Mouse (Mus musculus): Measurements from ENCODE around the gene Kyat1.
"Not testable (repeated sequence)": the region's sequence is repeated elsewhere in the genome, so short reads cannot be mapped to it uniquely, and the experiment has no call there.

The Kyat1 gene

DNA sequence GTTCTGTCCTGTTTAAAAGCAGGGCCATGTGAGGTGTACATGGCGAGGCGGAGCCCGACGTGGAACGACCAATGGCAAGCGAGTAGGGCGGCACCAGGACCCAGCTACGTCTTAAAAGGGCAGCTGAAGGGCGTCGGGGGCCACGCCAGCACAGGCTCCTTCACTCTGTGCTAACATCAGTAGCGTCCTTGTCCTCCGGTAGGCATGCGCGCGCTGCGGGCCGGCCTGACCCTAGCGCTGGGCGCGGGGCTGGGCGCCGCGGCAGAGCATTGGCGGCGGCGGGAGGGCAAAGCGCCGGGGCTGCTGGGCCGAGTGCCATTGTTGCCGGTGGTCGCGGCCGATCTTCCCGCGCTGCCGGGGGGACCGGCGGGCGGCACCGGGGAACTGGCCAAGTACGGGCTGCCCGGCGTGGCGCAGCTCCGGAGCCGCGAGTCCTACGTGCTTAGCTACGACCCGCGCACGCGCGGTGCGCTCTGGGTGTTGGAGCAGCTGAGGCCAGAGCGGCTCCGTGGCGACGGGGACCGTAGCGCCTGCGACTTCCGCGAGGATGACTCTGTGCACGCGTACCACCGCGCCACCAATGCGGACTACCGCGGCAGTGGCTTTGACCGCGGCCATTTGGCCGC is 34.2 kb downstream of the Kyat1 start, which contains the start of gene Endog:
Gene Endog (plus strand): TSS at position 123 of the 626 bp plus-strand sequence.
- DNase-seq, result peak; percentile 93

DNA sequence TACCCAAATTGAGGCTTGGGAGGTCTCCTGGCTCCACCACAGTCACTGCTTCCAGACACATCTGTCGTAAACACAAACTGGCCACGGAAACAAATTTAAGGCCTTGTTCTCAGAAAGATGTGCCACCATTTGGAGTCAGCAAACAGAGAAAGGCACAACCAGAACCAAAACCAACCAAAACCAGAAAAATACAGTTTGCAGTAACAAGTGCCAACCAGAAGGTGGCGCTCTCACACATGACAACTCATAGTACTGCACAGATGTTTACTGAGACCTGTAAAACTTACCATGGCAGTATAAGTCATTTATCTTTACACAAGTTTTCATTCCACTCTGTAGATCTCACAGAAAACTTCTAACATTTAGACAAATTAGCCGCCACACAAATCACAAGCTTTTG is 39.0 kb downstream of the Kyat1 start:
- no peak for DNase-seq

- no peak for DNase-seq
These were observed 41.2 kb downstream of the Kyat1 start for GRCm38 (mm10) chr2:30164340-30164932.

GRCm38 (mm10) chr2:30161809-30162208 is 43.8 kb downstream of the Kyat1 start:
- peak; percentile 56 for DNase-seq

DNA sequence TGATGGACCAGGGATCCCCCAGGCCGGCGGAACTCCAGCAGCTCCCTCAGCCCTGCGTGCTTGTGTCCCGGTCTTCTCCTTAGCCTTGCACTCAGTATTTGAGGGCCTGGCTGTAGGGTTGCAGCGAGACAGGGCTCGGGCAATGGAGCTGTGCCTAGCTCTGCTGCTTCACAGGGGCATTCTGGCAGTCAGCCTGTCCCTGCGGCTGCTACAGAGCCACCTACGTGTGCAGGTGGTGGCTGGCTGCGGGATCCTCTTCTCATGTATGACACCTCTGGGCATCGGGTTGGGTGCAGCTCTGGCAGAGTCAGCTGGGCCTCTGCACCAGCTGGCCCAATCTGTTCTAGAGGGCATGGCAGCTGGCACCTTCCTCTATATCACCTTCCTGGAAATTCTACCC is 45.8 kb downstream of the Kyat1 start:
- DNase-seq, result not testable (repeated sequence)

GRCm38 (mm10) chr2:30152616-30153015 is 53.0 kb downstream of the Kyat1 start:
- DNase-seq, result no peak

GRCm38 (mm10) chr2:30151840-30152239 is 53.8 kb downstream of the Kyat1 start:
- DNase-seq, result no peak

DNA sequence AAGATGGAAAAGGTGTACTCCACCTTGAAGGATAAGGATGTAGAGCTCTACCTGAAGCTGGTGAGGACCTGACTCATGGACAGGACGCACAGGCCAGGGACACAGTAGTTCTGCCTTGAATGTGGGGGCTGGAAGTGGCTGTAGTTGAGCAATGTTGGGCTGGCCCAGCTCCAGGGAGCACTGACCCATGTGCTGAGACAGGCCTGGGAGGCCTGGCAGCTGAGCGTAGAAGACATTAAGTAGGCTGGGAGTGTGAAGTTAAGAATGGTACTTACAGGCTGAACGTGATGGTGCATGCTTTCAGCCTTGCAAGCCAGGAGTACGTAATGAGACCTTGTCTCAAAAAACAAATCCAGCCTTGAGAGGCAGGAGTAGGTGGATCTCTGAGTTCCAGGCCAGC is 58.2 kb downstream of the Kyat1 start:
- DNase-seq, result peak; percentile 87

DNA sequence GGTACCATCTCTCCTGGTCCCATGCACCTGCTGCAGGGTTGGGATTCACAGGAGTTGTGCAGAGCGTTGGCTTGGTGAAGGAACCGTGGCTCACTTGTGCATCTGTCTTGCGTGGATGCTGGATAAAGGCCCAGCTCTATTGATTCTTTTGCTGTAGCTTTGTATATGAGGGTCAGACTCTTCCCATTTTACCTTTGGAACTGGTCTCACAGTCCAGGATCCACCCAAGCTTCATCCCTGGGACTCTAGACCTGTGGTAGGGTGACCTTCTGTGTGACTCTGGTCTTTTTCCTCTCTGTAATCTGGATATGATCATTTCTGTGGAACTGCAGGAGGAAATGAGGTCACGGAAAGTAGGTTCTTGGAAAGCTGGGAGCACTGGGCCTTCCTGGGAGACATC is 61.2 kb downstream of the Kyat1 start:
- DNase-seq, result no peak

DNA sequence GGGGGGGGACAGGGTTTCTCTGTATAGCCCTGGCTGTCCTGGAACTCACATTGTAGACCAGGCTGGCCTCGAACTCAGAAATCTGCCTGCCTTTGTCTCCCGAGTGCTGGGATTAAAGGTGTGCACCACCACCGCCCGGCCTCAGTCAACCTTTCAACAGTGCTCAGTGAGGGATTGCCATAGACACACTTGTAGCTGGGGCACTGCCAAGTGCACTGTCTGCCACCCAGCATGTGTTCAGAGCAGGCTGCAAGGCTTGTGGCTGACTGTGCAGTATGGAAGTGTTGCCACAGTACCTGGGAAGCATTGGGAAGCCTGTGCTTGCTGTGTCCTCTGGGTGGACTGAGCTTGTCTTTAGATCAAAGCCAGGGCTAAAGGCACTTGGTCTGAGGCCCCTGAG is 65.6 kb downstream of the Kyat1 start:
- DNase-seq, result not testable (repeated sequence)

DNA sequence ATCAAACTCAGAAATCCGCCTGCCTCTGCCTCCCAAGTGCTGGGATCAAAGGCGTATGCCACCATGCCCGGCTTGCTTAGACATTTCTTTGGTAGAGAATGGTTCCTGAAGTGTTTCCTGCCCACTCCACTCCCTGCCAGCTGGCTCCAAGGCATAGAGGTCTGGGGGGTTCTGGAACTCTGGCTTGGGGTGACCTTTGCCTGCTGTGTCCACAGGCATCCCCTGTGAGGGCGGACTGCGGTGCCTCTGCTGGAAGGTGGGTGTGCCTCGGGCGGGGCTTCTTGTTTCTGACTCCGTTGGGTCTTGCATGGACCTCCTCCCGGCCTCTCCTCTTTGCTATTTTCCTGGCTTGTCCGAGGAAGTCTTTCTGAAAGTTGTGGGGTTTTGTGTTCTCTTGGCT is 69.2 kb downstream of the Kyat1 start:
- no peak for DNase-seq

Data from lung, postnatal 36 days (tissue).